Mouse (Mus musculus) kidney, adult 18-20 months (tissue): ENCODE measurements around the gene Srl.
A peak's percentile ranks its signal among the peaks of the same experiment; 100 is the strongest.

Experiments used
- DNase-seq: peaks from one replicate; pipeline ENCODE4 v3.0.0; 2021

The Srl gene

DNA sequence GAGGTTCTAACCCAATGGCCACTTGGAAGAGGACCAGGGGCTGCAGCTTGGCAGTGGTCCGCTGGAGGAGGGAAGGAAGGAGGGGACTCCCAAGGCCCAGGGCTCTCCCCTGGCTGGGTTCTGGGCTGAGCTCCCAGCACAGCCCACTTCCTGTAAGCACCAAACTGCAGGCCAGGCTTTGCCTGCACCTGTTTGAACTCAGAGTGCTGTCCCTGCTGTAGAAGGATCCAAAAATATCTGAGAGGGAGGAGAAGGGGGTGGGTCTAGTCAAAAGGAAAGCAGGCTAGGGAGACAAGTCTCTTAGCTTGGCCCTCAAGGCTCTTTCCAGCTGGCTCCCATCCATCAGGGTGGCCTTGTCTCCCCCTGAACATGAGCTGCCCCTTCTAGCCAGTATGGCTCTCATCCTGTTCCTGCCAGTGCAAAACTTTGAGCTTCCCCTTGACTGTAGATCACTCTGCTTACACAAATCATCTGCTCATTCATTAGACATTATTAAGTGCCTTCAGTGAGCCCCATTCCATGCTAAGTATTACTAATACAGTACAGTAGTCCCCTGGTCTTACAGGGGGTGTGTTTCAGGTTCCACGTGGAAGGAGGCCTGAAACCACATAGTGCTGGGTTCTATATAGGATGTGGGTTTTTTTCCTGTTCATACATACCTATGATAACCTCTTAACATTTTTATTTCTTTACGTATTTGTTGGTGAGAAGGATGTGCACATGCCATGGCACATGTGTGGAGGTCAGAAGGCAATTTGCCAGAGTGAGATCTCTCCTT lies 28.8 kb downstream of the Srl start:
- peak; percentile 39 for DNase-seq

DNA sequence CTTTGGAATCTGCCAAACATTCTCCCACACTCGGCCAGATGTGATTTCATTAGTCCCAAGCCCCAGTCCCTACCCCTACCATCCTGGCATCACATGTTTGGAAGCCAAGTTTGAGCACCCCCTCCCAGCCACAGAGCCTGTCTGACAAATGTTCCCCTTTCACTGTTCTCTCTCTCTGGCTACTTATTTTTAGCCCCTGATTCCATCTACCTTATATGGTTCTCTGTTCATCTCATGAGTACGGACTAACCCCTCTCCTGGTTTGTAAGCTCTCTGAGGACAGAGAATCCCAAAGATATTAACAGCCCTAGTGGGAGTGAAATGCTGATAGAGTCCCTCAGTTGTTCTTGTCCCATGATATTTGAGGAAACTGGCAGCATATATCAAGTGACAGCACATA lies 30.2 kb downstream of the Srl start:
- DNase-seq = no peak

- DNase-seq = peak; percentile 38
Observed at GRCm38 (mm10) chr16:4506181-4506580, 35.4 kb downstream of the Srl start.

DNA sequence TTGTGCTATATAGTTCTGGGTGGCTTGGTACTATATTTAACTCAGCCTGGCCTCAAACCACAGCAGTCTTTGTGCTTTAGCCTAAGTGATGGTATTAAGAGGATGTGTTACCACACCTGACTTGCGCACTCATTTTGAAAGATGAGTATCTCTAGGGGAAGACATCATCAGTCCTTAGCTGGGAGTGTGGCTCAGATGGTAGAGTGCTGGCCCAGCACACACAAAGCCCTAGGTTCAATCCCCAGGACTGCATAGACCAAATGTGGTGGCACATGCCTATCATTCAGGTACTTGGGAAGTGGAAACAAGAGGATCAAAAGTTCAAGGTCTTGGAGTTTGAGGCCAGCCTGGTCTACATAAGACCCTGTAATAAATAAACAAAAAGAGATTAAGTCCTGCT lies 38.1 kb downstream of the Srl start:
- no peak for DNase-seq

- no peak for DNase-seq
Observed at GRCm38 (mm10) chr16:4502568-4502967, 39.0 kb downstream of the Srl start.

- DNase-seq = no peak
Observed at GRCm38 (mm10) chr16:4501703-4502102, 39.9 kb downstream of the Srl start.

- no peak for DNase-seq
Observed at GRCm38 (mm10) chr16:4500598-4501385, 40.8 kb downstream of the Srl start.

GRCm38 (mm10) chr16:4497762-4498607 lies 43.6 kb downstream of the Srl start:
- peak; percentile 50 for DNase-seq

DNA sequence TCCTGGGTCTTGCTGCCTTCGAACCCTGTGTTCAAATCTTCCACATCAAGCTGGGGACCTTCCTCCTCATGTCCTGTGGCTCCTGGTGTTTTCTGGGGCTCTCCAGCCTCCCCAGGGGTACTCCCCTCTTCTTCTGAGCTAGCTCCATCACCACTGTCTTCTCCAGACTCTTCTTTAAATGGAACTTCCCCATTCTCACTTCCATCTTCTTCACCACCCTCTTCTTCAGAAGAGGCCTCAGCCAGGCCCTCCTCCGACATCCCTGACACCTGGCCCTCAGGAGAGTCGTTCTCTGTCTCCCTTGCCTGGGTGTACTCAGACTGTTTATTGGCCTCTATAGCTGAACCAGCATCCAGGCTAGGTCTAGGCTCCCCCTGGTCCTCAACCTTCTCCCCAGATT lies 45.1 kb downstream of the Srl start:
- DNase-seq = no peak

- DNase-seq = peak; percentile 42
Observed at GRCm38 (mm10) chr16:4495861-4496260, 45.8 kb downstream of the Srl start.

DNA sequence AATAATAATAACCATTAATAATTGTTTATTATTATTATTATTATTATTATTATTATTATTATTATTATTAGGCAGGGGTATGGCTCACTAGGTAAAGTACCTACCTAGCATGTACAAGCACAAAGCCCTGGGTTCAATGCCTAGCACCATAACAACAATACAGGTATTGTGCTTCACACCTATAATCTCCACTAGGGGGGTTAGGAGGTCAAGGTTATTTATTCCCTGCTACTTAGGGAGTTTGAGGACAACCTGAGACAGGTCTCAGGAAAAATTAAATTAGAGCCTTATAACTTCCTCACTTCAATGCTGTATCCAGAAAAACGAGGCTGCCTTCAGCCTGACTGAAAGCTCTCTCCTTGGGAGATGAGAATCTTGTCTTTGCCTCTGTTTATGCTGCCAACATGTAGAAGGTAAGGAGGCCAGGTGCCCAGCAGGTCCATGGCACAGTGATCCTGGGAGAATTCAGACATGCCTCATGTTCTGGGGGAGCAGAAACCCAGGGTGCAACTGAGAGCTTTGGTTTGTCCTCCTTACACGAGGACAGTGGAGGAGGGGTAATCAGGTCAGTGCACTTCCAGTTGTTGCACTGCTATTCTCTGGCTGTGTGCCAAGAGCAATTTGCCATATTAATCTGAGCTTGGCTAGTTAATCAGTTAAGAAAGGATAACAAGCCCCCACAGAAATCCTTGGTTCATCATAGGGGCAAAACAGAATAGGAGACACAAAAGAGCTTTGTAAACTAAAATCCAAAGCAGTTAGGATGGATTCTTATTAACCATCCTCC lies 48.6 kb downstream of the Srl start:
- DNase-seq = no peak

GRCm38 (mm10) chr16:4489114-4489624 lies 52.4 kb downstream of the Srl start:
- peak; percentile 95 for DNase-seq

DNA sequence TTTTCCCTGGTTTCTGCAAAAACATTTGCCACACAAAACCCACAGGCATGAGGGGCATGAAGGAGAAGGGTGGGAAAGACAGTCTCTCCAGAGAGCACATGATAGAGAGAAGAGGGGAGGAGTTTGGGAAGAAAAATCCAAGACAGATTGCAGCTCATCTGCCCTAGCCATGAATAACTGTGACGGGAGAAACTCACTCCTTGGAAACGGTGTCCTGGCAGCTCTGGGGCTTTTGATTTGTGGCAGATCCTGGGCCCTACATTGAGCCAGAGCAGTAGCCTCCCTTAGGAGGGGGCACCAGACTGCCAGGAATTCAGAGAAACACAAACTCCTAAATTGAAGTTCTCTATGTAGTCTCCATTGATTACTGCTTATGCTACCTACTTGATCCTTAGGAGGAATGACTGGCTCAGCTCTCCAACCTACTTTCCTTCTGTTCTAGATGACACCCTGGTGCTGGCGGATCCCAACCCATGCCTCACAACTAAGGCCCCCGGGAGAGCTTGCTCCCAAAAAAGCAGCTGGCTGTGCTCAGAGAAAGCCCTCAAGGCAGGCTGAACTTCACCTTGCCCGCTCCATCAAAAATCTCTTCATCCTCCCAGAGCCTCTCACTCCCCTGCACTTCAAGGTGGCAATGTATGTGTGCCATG lies 60.9 kb downstream of the Srl start:
- DNase-seq = no peak

DNA sequence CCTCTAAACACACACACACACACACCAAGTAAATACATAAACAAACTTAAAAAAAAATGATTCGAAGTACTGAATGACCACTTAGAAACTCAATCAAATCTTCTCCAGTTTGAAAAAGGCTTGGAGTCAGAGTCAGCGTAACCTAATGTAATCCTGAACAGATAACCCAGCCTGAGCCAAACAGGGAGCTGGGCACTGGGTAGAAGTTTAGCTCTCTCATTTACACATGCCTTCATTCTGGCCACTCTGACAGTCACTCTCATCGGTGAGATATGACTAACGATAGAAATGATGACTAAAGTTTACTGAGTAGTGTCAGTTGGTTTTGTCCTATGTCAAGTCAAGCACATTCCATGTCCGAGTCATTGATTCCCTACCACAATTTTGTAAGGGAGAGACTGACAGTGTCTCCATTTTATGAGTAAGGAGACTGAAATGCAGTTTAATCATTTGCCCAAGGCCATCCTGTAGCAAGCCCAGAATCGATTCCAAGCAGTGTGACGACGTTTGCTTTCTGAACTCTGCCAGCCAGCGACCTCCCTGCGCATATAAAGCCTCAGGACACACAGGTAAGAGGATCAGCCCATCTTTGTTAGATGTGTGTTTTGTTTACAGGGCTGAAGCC lies 63.9 kb downstream of the Srl start:
- DNase-seq = peak; percentile 26

- peak; percentile 98 for DNase-seq
Observed at GRCm38 (mm10) chr16:4474882-4475803, 66.5 kb downstream of the Srl start.

GRCm38 (mm10) chr16:4474040-4474881 lies 67.4 kb downstream of the Srl start:
- peak; percentile 15 for DNase-seq

- DNase-seq = no peak
Observed at GRCm38 (mm10) chr16:4473231-4473630, 68.4 kb downstream of the Srl start.

DNA sequence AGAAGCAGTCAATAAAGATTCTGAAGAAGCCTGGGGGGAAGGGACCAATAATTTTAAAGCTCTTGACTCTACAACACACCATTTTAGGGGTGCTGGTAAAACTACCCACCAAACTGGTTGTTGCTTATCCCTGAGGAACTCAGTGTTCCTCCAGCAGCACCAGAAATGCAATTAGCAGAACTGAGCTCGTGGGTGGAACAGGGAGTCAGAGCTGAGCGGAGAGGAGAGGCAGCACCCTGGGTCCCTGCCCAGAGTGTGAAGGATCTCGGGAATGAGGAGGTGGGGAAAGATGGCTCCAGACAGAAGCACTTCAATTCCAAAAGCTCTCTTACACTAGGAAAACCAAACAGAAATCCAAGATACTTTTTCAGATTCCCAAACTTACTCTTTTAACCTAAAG lies 68.9 kb downstream of the Srl start:
- DNase-seq = no peak
